Mouse (Mus musculus): ENCODE results near the gene Abl1. TPM values are rescaled to one million over a fixed set of nuclear protein-coding genes. Genes with fewer than 3 reads are reported as not detected.
A peak's percentile ranks its signal among the peaks of the same experiment; 100 is the strongest.

The Abl1 gene
- polyA plus RNA-seq, 1 experiment from 2014 or later = 19.6 TPM

GRCm38 (mm10) chr2:31813641-31814040, 125.5 kb downstream of the Abl1 start:
- H3K4me2 ChIP-seq (ENCODE audit: low read length) = no peak overlapping the region
- no peak overlapping the region for H3K4me3 ChIP-seq (ENCODE audit: low read depth, low read length)
- no peak overlapping the region for H3K27ac ChIP-seq (ENCODE audit: low read depth, low read length)
- peaks cover 4% of the 10 kb centered on the region for H3K4me1 ChIP-seq (ENCODE audit: control insufficient read depth, insufficient read depth, low read length)
- WGBS = 91% methylated on average over 4 of the region's 4 CpGs
- no peak for ATAC-seq
- no peaks in the 10 kb centered on the region for H3K9me3 ChIP-seq (replicated peaks; ENCODE audit: control insufficient read depth, low read length)
- no peaks in the 10 kb centered on the region; the same call in 1 of the 2 replicates for H3K27me3 ChIP-seq (replicated peaks; ENCODE audit: control insufficient read depth, insufficient read depth, low read length)
- no peak for DNase-seq (ENCODE audit: low spot score)
- no peaks in the 10 kb centered on the region for H3K36me3 ChIP-seq (ENCODE audit: control insufficient read depth, insufficient read depth, low read length)
- no peak overlapping the region for H3K9ac ChIP-seq (ENCODE audit: low read length)

- 79% methylated on average over 7 of the region's 7 CpGs for WGBS
- no peak overlapping the region for H3K27ac ChIP-seq (ENCODE audit: low read depth, low read length)
- DNase-seq (ENCODE audit: low spot score) (no peak), ATAC-seq (no peak)
- H3K4me3 ChIP-seq (ENCODE audit: low read depth, low read length) = no peak overlapping the region
- H3K4me1 ChIP-seq (ENCODE audit: control insufficient read depth, insufficient read depth, low read length) = no peaks in the 10 kb centered on the region; the same call in none of the 2 replicates
- no peaks in the 10 kb centered on the region for H3K36me3 ChIP-seq (ENCODE audit: control insufficient read depth, insufficient read depth, low read length)
- H3K9ac ChIP-seq (ENCODE audit: low read length) = no peak overlapping the region
- H3K27me3 ChIP-seq (replicated peaks; ENCODE audit: control insufficient read depth, insufficient read depth, low read length) = no peaks in the 10 kb centered on the region; the same call in 1 of the 2 replicates
- no peak overlapping the region for H3K4me2 ChIP-seq (ENCODE audit: low read length)
- no peaks in the 10 kb centered on the region for H3K9me3 ChIP-seq (replicated peaks; ENCODE audit: control insufficient read depth, low read length)
These were observed 126.5 kb downstream of the Abl1 start for GRCm38 (mm10) chr2:31814699-31815098.

- no peaks in the 10 kb centered on the region for H3K36me3 ChIP-seq (ENCODE audit: control insufficient read depth, insufficient read depth, low read length)
- no peak overlapping the region for H3K4me3 ChIP-seq (ENCODE audit: low read depth, low read length)
- H3K4me1 ChIP-seq (ENCODE audit: control insufficient read depth, insufficient read depth, low read length) = no peaks in the 10 kb centered on the region; the same call in 1 of the 2 replicates
- 36% methylated on average over 5 of the region's 5 CpGs for WGBS
- no peak overlapping the region for H3K27ac ChIP-seq (ENCODE audit: low read depth, low read length)
- ATAC-seq (peak; percentile 60; the same call in 1 of the 2 replicates), DNase-seq (ENCODE audit: low spot score) (peak; percentile 72)
- H3K27me3 ChIP-seq (replicated peaks; ENCODE audit: control insufficient read depth, insufficient read depth, low read length) = no peaks in the 10 kb centered on the region; the same call in 1 of the 2 replicates
- no peak overlapping the region for H3K9ac ChIP-seq (ENCODE audit: low read length)
- no peaks in the 10 kb centered on the region for H3K9me3 ChIP-seq (replicated peaks; ENCODE audit: control insufficient read depth, low read length)
- no peak overlapping the region for H3K4me2 ChIP-seq (ENCODE audit: low read length)
These were observed 127.2 kb downstream of the Abl1 start for GRCm38 (mm10) chr2:31815367-31815766.

GRCm38 (mm10) chr2:31822524-31823371, 134.6 kb downstream of the Abl1 start:
- peak overlapping the region; percentile 26; the same call in 1 of the 2 replicates for H3K9ac ChIP-seq (ENCODE audit: low read length)
- H3K27ac ChIP-seq (ENCODE audit: low read depth, low read length) = peak overlapping the region; percentile 35; the same call in 1 of the 2 replicates
- H3K36me3 ChIP-seq (ENCODE audit: control insufficient read depth, insufficient read depth, low read length) = no peaks in the 10 kb centered on the region
- peak overlapping the region; percentile 17 for H3K4me3 ChIP-seq (ENCODE audit: low read depth, low read length)
- peak overlapping the region; percentile 54 for H3K4me2 ChIP-seq (ENCODE audit: low read length)
- peak; percentile 79 for ATAC-seq
- H3K4me1 ChIP-seq (ENCODE audit: control insufficient read depth, insufficient read depth, low read length) = peaks cover 21% of the 10 kb centered on the region
- no peaks in the 10 kb centered on the region for H3K9me3 ChIP-seq (replicated peaks; ENCODE audit: control insufficient read depth, low read length)
- H3K27me3 ChIP-seq (replicated peaks; ENCODE audit: control insufficient read depth, insufficient read depth, low read length) = 0 out of 2 replicates have a peak, but pooled peaks cover 4% of the 10 kb centered on the region
- WGBS = 6% methylated on average over 39 of the region's 39 CpGs
- DNase-seq (ENCODE audit: low spot score) = peak; percentile 79

GRCm38 (mm10) chr2:31823933-31824730, 136.0 kb downstream of the Abl1 start:
- Histone ChIP-seq H3K36me3 (ENCODE audit: control insufficient read depth, insufficient read depth, low read length) (no peaks in the 10 kb centered on the region), H3K27me3 (replicated peaks; ENCODE audit: control insufficient read depth, insufficient read depth, low read length) (0 out of 2 replicates have a peak, but pooled peaks cover 4% of the 10 kb centered on the region), H3K9me3 (replicated peaks; ENCODE audit: control insufficient read depth, low read length) (no peaks in the 10 kb centered on the region), H3K9ac (ENCODE audit: low read length) (no peak overlapping the region), H3K4me3 (ENCODE audit: low read depth, low read length) (no peak overlapping the region), H3K4me2 (ENCODE audit: low read length) (no peak overlapping the region), H3K4me1 (ENCODE audit: control insufficient read depth, insufficient read depth, low read length) (peaks cover 30% of the 10 kb centered on the region), H3K27ac (ENCODE audit: low read depth, low read length) (0 out of 2 replicates have a peak overlapping the region, but pooled peaks have one; percentile 5)
- 63% methylated on average over 12 of the region's 15 CpGs for WGBS
- DNase-seq (ENCODE audit: low spot score) (peak; percentile 52), ATAC-seq (no peak)

GRCm38 (mm10) chr2:31825469-31825911, 137.3 kb downstream of the Abl1 start:
- ATAC-seq (no peak), DNase-seq (ENCODE audit: low spot score) (no peak)
- Histone ChIP-seq H3K9ac (ENCODE audit: low read length) (no peak overlapping the region), H3K4me1 (ENCODE audit: control insufficient read depth, insufficient read depth, low read length) (peaks cover 30% of the 10 kb centered on the region), H3K4me2 (ENCODE audit: low read length) (no peak overlapping the region), H3K9me3 (replicated peaks; ENCODE audit: control insufficient read depth, low read length) (no peaks in the 10 kb centered on the region), H3K4me3 (ENCODE audit: low read depth, low read length) (no peak overlapping the region), H3K27me3 (replicated peaks; ENCODE audit: control insufficient read depth, insufficient read depth, low read length) (0 out of 2 replicates have a peak, but pooled peaks cover 4% of the 10 kb centered on the region), H3K36me3 (ENCODE audit: control insufficient read depth, insufficient read depth, low read length) (no peaks in the 10 kb centered on the region), H3K27ac (ENCODE audit: low read depth, low read length) (no peak overlapping the region)
- WGBS = 79% methylated on average over 16 of the region's 16 CpGs

GRCm38 (mm10) chr2:31826094-31827085, 138.2 kb downstream of the Abl1 start:
- WGBS = 87% methylated on average over 14 of the region's 14 CpGs
- no peak overlapping the region for H3K4me2 ChIP-seq (ENCODE audit: low read length)
- no peaks in the 10 kb centered on the region for H3K36me3 ChIP-seq (ENCODE audit: control insufficient read depth, insufficient read depth, low read length)
- no peak overlapping the region for H3K4me3 ChIP-seq (ENCODE audit: low read depth, low read length)
- H3K27ac ChIP-seq (ENCODE audit: low read depth, low read length) = no peak overlapping the region
- no peaks in the 10 kb centered on the region for H3K9me3 ChIP-seq (replicated peaks; ENCODE audit: control insufficient read depth, low read length)
- DNase-seq (ENCODE audit: low spot score) (no peak), ATAC-seq (no peak)
- H3K9ac ChIP-seq (ENCODE audit: low read length) = no peak overlapping the region
- H3K4me1 ChIP-seq (ENCODE audit: control insufficient read depth, insufficient read depth, low read length) = peaks cover 30% of the 10 kb centered on the region
- 0 out of 2 replicates have a peak, but pooled peaks cover 4% of the 10 kb centered on the region for H3K27me3 ChIP-seq (replicated peaks; ENCODE audit: control insufficient read depth, insufficient read depth, low read length)

GRCm38 (mm10) chr2:31827877-31828276, 139.7 kb downstream of the Abl1 start:
- H3K4me3 ChIP-seq (ENCODE audit: low read depth, low read length) = no peak overlapping the region
- peak; percentile 95 for DNase-seq (ENCODE audit: low spot score)
- no peaks in the 10 kb centered on the region for H3K9me3 ChIP-seq (replicated peaks; ENCODE audit: control insufficient read depth, low read length)
- H3K4me1 ChIP-seq (ENCODE audit: control insufficient read depth, insufficient read depth, low read length) = peaks cover 25% of the 10 kb centered on the region
- H3K27ac ChIP-seq (ENCODE audit: low read depth, low read length) = peak overlapping the region; percentile 66
- H3K9ac ChIP-seq (ENCODE audit: low read length) = peak overlapping the region; percentile 17; the same call in 1 of the 2 replicates
- WGBS = 18% methylated on average over 7 of the region's 7 CpGs
- H3K27me3 ChIP-seq (replicated peaks; ENCODE audit: control insufficient read depth, insufficient read depth, low read length) = 0 out of 2 replicates have a peak, but pooled peaks cover 4% of the 10 kb centered on the region
- H3K4me2 ChIP-seq (ENCODE audit: low read length) = peak overlapping the region; percentile 24; the same call in 1 of the 2 replicates
- no peaks in the 10 kb centered on the region for H3K36me3 ChIP-seq (ENCODE audit: control insufficient read depth, insufficient read depth, low read length)
- ATAC-seq = peak; percentile 77
